Mouse (Mus musculus): Measurements from ENCODE around the gene Wnt8b.

Wnt8b gene

GRCm38 (mm10) chr19:44512601-44513000 is 19.3 kb downstream of the Wnt8b start:
- DNase-seq = peak; percentile 34

- DNase-seq = peak; percentile 38
Measured at GRCm38 (mm10) chr19:44513054-44513833, 20.0 kb downstream of the Wnt8b start.

- no peak for DNase-seq
Measured at GRCm38 (mm10) chr19:44513921-44514482, 20.7 kb downstream of the Wnt8b start.

- DNase-seq = no peak
Measured at GRCm38 (mm10) chr19:44514521-44515451, 21.5 kb downstream of the Wnt8b start.

- DNase-seq = no peak
Measured at GRCm38 (mm10) chr19:44515769-44516168, 22.5 kb downstream of the Wnt8b start.

- DNase-seq = peak; percentile 81
Measured at GRCm38 (mm10) chr19:44517996-44518768, 24.9 kb downstream of the Wnt8b start.

- peak; percentile 47 for DNase-seq
Measured at GRCm38 (mm10) chr19:44519152-44519551, 25.9 kb downstream of the Wnt8b start.

GRCm38 (mm10) chr19:44525551-44526205 is 32.4 kb downstream of the Wnt8b start:
- peak; percentile 56 for DNase-seq

DNA sequence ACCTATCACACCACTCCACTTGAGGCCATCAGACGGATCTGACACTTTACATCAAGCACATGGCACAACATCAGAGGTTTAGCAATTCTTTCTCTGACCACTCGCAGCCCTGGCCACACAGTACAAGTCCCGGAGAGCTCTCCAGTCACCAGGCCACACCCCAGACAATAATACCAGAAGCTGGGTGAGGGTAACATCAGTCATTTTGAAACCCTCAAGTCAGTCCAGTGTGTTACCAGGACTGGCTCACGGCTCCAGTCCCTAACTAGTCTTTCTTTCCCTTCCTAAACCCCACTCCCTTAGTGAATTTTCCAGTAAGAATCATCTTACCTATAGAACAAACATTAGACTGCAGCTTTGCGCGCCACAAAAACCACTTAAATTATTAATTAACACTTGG is 36.7 kb downstream of the Wnt8b start:
- no peak for DNase-seq

DNA sequence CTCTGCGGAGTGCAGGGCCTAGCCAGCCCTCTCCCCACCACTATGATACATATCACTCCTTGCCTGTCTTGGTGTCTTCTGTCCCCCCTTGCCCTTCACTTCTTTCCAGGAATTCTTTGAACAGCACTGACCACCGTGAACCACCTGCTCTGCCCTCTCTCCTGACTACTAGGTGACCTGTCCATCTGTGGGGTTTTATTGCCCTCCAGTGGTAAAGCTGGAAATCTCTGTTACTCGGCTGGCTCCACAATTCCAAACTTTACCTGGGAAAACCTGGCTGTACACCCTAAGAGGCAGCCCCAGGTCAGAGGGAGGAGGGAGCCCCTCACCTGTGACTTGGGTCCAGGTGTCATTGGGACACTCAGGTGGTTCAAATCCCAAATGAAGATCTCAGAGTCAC is 42.1 kb downstream of the Wnt8b start:
- DNase-seq = no peak

DNA sequence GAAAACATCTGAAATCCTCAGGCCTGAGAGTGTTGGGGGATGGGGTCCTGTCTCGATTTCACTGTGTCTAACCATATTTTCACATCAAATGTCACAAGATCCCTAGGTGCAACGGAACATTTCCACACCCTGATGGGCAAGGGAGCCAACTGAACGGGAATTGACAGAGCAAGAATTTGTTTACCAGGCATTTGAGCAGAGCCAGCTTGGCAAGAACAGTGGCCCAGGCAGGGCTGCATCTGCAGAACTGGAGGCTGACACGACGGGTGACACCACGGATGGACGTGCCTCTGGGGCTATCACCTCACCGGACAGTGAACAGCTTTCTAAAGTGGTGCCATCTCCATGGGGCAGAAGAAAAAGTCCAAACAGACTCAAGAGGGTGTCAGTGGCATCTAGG is 44.1 kb downstream of the Wnt8b start:
- DNase-seq = no peak

- no peak for DNase-seq
Measured at GRCm38 (mm10) chr19:44542694-44543178, 49.5 kb downstream of the Wnt8b start.

GRCm38 (mm10) chr19:44544372-44544771 is 51.1 kb downstream of the Wnt8b start:
- DNase-seq = no peak

GRCm38 (mm10) chr19:44544775-44545174 is 51.5 kb downstream of the Wnt8b start:
- peak; percentile 91 for DNase-seq

- DNase-seq = peak; percentile 35
Measured at GRCm38 (mm10) chr19:44545321-44546041, 52.2 kb downstream of the Wnt8b start, which contains the start of gene Sec31b. Gene Sec31b (minus strand): TSS chr19:44545864.

DNA sequence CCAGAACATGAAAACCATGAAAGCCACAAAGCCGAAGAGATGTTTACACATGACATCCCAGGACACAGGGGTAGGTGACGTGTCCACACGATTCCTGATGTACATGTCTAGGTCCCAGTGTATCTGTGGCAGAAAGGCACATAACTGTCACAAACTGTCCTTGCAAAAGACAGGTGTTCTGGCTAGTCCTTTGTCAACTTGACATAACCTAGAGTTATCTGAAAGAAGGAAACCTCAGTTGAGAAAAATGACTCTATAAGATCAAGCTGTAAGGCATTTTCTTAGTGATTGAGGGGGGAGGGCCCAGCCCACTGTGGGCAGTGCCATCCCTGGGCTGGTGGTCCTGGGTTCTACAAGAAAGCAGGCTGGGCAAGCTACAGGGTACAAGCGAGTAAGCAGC is 59.5 kb downstream of the Wnt8b start, which contains the start of gene Gm20538:
Gene Gm20538 (minus strand): TSS at position 101 of the 400 bp plus-strand sequence.
- DNase-seq = no peak

DNA sequence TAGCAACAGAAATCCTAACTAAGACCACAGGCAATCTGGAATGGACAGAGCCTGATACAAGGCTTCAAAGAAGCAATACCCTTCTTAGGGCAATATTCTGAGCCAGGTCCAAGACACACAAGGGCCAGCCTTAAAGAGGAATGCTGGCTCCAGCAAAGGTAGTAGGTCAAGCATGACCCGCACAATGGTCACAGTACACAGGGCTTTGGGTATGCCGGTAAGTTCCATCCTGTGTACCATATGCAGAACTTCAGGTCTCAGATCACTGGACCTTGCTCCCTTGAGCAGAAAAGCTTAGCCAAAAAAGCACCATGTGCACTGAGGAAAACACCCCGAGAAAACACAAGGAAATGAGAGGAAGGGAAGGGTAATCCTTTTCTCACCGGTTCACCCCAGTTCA is 60.0 kb downstream of the Wnt8b start:
- no peak for DNase-seq

GRCm38 (mm10) chr19:44554490-44554860 is 61.2 kb downstream of the Wnt8b start:
- DNase-seq = no peak

GRCm38 (mm10) chr19:44554861-44555590 is 61.8 kb downstream of the Wnt8b start, which contains the start of gene Ndufb8:
Gene Ndufb8 (minus strand): TSS chr19:44555440.
- peak; percentile 96 for DNase-seq

- DNase-seq = peak; percentile 96
Measured at GRCm38 (mm10) chr19:44562652-44563206, 69.5 kb downstream of the Wnt8b start, which contains the start of gene Hif1an. Gene Hif1an (plus strand): TSS chr19:44562850.

All from thymus, postnatal 4 days (tissue).